Mouse (Mus musculus) adrenal gland, postnatal 25 days (tissue): ENCODE data around the gene Tpo. TPM values are rescaled to one million over a fixed set of nuclear protein-coding genes. Genes with fewer than 3 reads are reported as not detected.
A peak's percentile ranks its signal among the peaks of the same experiment; 100 is the strongest.

Source experiments
- DNase-seq: peaks from one replicate; pipeline ENCODE4 v3.0.0; 2021; ENCODE audit warnings: mixed read lengths
- long read RNA-seq: library from polyadenylated mRNA; stranded (forward); transcript quantifications from one replicate; pipeline ENCODE4 v2.0.0, GENCODE M21; 2021
- total RNA-seq: library from RNA; stranded (reverse); gene quantifications from 2 replicates; pipeline ENCODE4 v1.2.3, GENCODE M21; 2021

The Tpo gene
- total RNA-seq: not detected in 2 replicates
- long read RNA-seq: 0 reads

- DNase-seq: no peak
These were observed at the start of gene Tpo for GRCm38 (mm10) chr12:30132524-30132923. Tpo (minus strand) TSS chr12:30132624.

- DNase-seq: no peak
These were observed 49.3 kb upstream of the Tpo start for GRCm38 (mm10) chr12:30181721-30182120.

GRCm38 (mm10) chr12:30179623-30180022 is 47.2 kb upstream of the Tpo start:
- no peak for DNase-seq

- DNase-seq: no peak
These were observed 45.5 kb upstream of the Tpo start for GRCm38 (mm10) chr12:30177966-30178365.

GRCm38 (mm10) chr12:30177529-30177928 is 45.1 kb upstream of the Tpo start:
- no peak for DNase-seq

- DNase-seq: no peak
These were observed 36.1 kb upstream of the Tpo start for GRCm38 (mm10) chr12:30168491-30168890.

- no peak for DNase-seq
These were observed 32.1 kb upstream of the Tpo start for GRCm38 (mm10) chr12:30164538-30164937.

GRCm38 (mm10) chr12:30164005-30164404 is 31.6 kb upstream of the Tpo start:
- no peak for DNase-seq

GRCm38 (mm10) chr12:30161731-30162406 is 29.4 kb upstream of the Tpo start:
- DNase-seq: no peak

GRCm38 (mm10) chr12:30160475-30160874 is 28.1 kb upstream of the Tpo start:
- DNase-seq: peak; percentile 21

- no peak for DNase-seq
These were observed 27.4 kb upstream of the Tpo start for GRCm38 (mm10) chr12:30159788-30160187.

- no peak for DNase-seq
These were observed 21.8 kb upstream of the Tpo start for GRCm38 (mm10) chr12:30154079-30154673.

- peak; percentile 45 for DNase-seq
These were observed 9.7 kb upstream of the Tpo start for GRCm38 (mm10) chr12:30142085-30142484.

- no peak for DNase-seq
These were observed 3.1 kb downstream of the Tpo start for GRCm38 (mm10) chr12:30129411-30129716.

GRCm38 (mm10) chr12:30128561-30129410 is 3.6 kb downstream of the Tpo start:
- DNase-seq: peak; percentile 30

GRCm38 (mm10) chr12:30122347-30122746 is 10.1 kb downstream of the Tpo start:
- no peak for DNase-seq

- DNase-seq: no peak
These were observed 20.2 kb downstream of the Tpo start for GRCm38 (mm10) chr12:30112271-30112670.

- no peak for DNase-seq
These were observed 22.5 kb downstream of the Tpo start for GRCm38 (mm10) chr12:30109646-30110605.

GRCm38 (mm10) chr12:30102891-30103565 is 29.4 kb downstream of the Tpo start:
- no peak for DNase-seq

GRCm38 (mm10) chr12:30092081-30092480 is 40.3 kb downstream of the Tpo start:
- DNase-seq: no peak

- DNase-seq: no peak
These were observed 48.5 kb downstream of the Tpo start for GRCm38 (mm10) chr12:30083971-30084370.

- DNase-seq: no peak
These were observed 55.4 kb downstream of the Tpo start for GRCm38 (mm10) chr12:30077056-30077455.
